Mouse (Mus musculus) myocyte (in vitro differentiated cells): ENCODE measurements around the gene Pgap1. TPM values are rescaled to one million over a fixed set of nuclear protein-coding genes. Genes with fewer than 3 reads are reported as not detected.

Experiments used
- H3K27me3 ChIP-seq: one replicate; pipeline ENCODE4 v1.6.1; 2011; ENCODE audit not compliant: control insufficient read depth, insufficient read depth, insufficient read length
- H3K36me3 ChIP-seq: one replicate; pipeline ENCODE4 v1.6.1; 2011; ENCODE audit not compliant: control insufficient read depth, insufficient read depth
- H3K4me2 ChIP-seq: one replicate; pipeline ENCODE4 v1.6.1; 2011; ENCODE audit warnings: low read depth, control low read depth
- H3K4me3 ChIP-seq: one replicate; pipeline ENCODE4 v1.5.1; 2011; ENCODE audit warnings: mild to moderate bottlenecking, control low read depth, moderate library complexity
- H3K79me2 ChIP-seq: one replicate; pipeline ENCODE4 v1.6.1; 2011; ENCODE audit not compliant: control insufficient read depth, insufficient read depth
- H3ac ChIP-seq: one replicate; pipeline ENCODE4 v1.6.1; 2011; ENCODE audit not compliant: control insufficient read depth, insufficient read length
- CEBPB ChIP-seq: IDR thresholded peaks from 2 replicates; pipeline ENCODE4 v1.6.1; 2011; ENCODE audit warnings: mild to moderate bottlenecking, moderate library complexity; ENCODE audit not compliant: poor library complexity, insufficient read depth, severe bottlenecking
- E2F4 ChIP-seq: IDR thresholded peaks from one replicate; pipeline ENCODE4 v1.6.1; 2011; ENCODE audit warnings: mild to moderate bottlenecking, control low read depth, moderate library complexity; ENCODE audit not compliant: insufficient read depth
- MAX ChIP-seq: IDR thresholded peaks from one replicate; pipeline ENCODE4 v1.6.1; 2011; ENCODE audit warnings: low read depth, mild to moderate bottlenecking, control low read depth
- MYOD1 ChIP-seq, 3 experiments: IDR thresholded peaks; one replicate each; pipeline ENCODE4 v1.6.1; 2011; ENCODE audit warnings: control low read depth in 2 of 3, low read depth in 2 of 3, mild to moderate bottlenecking in 2 of 3, moderate library complexity in 1 of 3; ENCODE audit not compliant: insufficient read length in 2 of 3, control insufficient read depth in 1 of 3
- MYOG ChIP-seq, 3 experiments: IDR thresholded peaks; one replicate each; pipeline ENCODE4 v1.6.1; 2011; ENCODE audit warnings: control low read depth in 2 of 3, low read depth in 2 of 3, mild to moderate bottlenecking in 2 of 3; ENCODE audit not compliant: insufficient read length in 2 of 3, control insufficient read depth in 1 of 3, insufficient read depth in 1 of 3
- POLR2A ChIP-seq: IDR thresholded peaks from one replicate; pipeline ENCODE4 v1.6.1; 2011; ENCODE audit warnings: low read depth, mild to moderate bottlenecking, control low read depth, moderate library complexity; ENCODE audit not compliant: insufficient read length
- POLR2AphosphoS2 ChIP-seq: IDR thresholded peaks from one replicate; pipeline ENCODE4 v1.6.1; 2011; ENCODE audit warnings: low read depth, control low read depth; ENCODE audit not compliant: insufficient read length
- REST ChIP-seq: IDR thresholded peaks from one replicate; pipeline ENCODE4 v1.6.1; 2011; ENCODE audit warnings: mild to moderate bottlenecking, control low read depth, moderate library complexity; ENCODE audit not compliant: insufficient read depth, insufficient read length
- SRF ChIP-seq: IDR thresholded peaks from one replicate; pipeline ENCODE4 v1.6.1; 2011; ENCODE audit warnings: low read depth; ENCODE audit not compliant: control insufficient read depth, insufficient read length
- TCF12 ChIP-seq: IDR thresholded peaks from one replicate; pipeline ENCODE4 v1.6.1; 2011; ENCODE audit warnings: mild to moderate bottlenecking, control low read depth; ENCODE audit not compliant: poor library complexity, insufficient read depth, severe bottlenecking
- TCF3 ChIP-seq: IDR thresholded peaks from one replicate; pipeline ENCODE4 v1.6.1; 2011; ENCODE audit warnings: low read depth, control low read depth; ENCODE audit not compliant: insufficient read length
- USF1 ChIP-seq: IDR thresholded peaks from one replicate; pipeline ENCODE4 v1.6.1; 2011; ENCODE audit warnings: low read depth, mild to moderate bottlenecking, control low read depth, moderate library complexity
- polyA plus RNA-seq: library from polyadenylated mRNA; unstranded; fragments of >200 nt; fragmentation: generic; extraction: Trizol; gene quantifications from one replicate; pipeline ENCODE4 v1.2.1, GENCODE M21; 2012; ENCODE audit warnings: missing spikeins

Gene Pgap1
- polyA plus RNA-seq, 1 experiment, result 0.59 TPM

DNA sequence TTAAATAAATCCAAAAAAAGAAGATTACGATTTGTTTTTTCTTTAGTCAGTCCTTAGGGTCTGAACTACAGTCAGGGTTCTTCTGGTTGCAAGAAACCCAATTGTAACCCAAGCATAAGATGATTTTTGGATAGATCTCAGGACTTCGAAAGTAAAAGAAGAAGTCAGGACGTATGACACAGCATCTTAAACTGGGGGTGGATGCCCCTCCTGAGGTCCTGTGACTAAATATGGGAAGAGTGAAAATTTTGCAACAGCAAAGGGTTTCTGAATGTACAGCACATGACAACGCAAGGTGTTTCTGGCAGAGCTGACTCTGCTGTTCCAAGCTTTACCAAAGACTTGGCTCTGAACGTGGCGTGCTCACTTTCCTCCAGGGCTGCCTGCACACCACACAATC, 6.4 kb upstream of the Pgap1 start:
- no peak overlapping the region for H3ac ChIP-seq
- H3K4me3 ChIP-seq, result no peak overlapping the region
- no peaks in the 10 kb centered on the region for H3K36me3 ChIP-seq
- no peaks in the 10 kb centered on the region for H3K79me2 ChIP-seq
- H3K27me3 ChIP-seq, result no peaks in the 10 kb centered on the region
- H3K4me2 ChIP-seq, result no peak overlapping the region
- no peak for TF ChIP-seq POLR2A
- no peak for TF ChIP-seq MYOG (IDR thresholded peaks at IDR 0.05; ENCODE audit: control insufficient read depth in 1 of 3, insufficient read depth in 1 of 3, insufficient read length in 2 of 3, low read depth in 2 of 3)
- no peak for TF ChIP-seq SRF
- TF ChIP-seq TCF3, result no peak

DNA sequence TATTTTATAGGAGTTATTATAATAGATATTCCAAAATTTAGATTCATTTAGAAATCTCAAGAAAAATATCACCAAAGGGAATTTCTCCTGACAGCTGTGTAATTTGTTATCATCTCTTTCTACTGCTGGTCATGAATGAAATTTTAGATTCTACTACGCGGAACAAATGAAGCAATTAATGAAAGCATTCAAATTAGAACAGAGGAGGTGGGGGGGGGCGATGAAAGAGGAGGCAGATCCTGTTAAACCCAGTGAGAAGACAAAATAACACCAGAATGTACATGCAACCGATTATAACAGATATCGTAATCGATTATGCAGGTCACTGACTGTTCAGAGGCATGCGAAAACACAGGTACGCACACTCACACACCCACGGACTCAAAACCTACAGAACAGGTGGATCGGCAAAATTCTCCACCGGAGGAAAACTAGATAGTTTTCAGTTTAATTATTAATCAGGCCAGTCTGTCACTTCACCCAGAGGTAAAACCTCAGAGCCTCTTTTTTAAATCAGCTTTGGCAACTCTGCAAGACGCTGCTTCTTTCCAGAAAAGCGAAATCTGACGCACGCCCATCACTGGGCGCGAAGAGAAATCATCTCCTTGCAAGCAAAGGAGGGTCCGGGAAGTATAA, 780 bp downstream of the Pgap1 start:
- Histone ChIP-seq H3K4me2 (peak overlapping the region; percentile 99), H3K27me3 (no peaks in the 10 kb centered on the region), H3K36me3 (no peaks in the 10 kb centered on the region), H3ac (peak overlapping the region; percentile 5), H3K4me3 (peak overlapping the region; percentile 76), H3K79me2 (no peaks in the 10 kb centered on the region)
- no peak for TF ChIP-seq TCF3
- TF ChIP-seq MYOG (IDR thresholded peaks at IDR 0.05; ENCODE audit: control insufficient read depth in 1 of 3, insufficient read depth in 1 of 3, insufficient read length in 2 of 3, low read depth in 2 of 3), result no peak
- TF ChIP-seq POLR2A, result no peak

DNA sequence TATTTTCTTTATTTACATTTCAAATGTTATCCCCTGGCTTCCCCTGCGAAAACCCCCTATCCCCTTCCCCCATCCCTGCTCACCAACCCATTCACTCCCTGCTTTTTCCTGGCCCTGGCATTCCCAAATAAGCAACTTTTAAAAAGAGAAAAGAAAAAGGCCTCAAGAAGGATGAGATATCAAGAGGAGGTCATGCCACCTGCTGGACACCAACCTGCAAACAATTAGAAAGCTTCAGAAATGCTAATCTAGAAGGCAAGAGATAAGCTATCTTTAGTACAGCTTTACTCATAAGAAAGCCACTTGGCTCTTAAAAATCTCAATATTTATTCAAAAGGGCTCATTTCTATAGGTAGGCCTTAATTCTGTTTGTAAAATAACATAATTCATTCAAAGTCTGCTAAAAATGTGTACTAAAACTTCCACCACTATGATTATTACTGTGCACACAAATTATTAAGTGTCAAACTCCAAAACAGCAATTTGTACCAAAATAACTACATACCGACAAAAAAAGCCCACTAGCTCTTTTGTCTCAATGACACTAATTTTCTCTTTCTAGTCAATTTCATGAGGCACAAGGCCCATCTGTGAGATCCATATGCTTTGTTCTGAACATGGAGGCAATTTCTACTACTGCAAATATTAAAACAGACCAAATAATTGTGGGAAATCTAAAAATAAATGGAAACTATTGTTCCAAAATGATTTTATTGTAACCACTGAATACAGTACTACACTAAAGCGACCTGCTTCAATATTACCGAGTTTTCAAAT, 1.9 kb downstream of the Pgap1 start:
- Histone ChIP-seq H3K4me3 (no peak overlapping the region), H3K79me2 (no peaks in the 10 kb centered on the region), H3K36me3 (no peaks in the 10 kb centered on the region), H3K27me3 (no peaks in the 10 kb centered on the region), H3K4me2 (no peak overlapping the region), H3ac (no peak overlapping the region)
- no peak for TF ChIP-seq POLR2A
- TF ChIP-seq MYOD1 (IDR thresholded peaks at IDR 0.05; ENCODE audit: control insufficient read depth in 1 of 3, insufficient read length in 2 of 3, low read depth in 2 of 3), result no peak
- TF ChIP-seq E2F4, result no peak
- TF ChIP-seq USF1, result no peak
- TF ChIP-seq TCF3, result no peak
- no peak for TF ChIP-seq REST
- TF ChIP-seq TCF12, result no peak
- TF ChIP-seq MYOG (IDR thresholded peaks at IDR 0.05; ENCODE audit: control insufficient read depth in 1 of 3, insufficient read depth in 1 of 3, insufficient read length in 2 of 3, low read depth in 2 of 3), result no peak
- TF ChIP-seq MAX, result no peak
- no peak for TF ChIP-seq CEBPB
- no peak for TF ChIP-seq SRF
- TF ChIP-seq POLR2AphosphoS2, result no peak

DNA sequence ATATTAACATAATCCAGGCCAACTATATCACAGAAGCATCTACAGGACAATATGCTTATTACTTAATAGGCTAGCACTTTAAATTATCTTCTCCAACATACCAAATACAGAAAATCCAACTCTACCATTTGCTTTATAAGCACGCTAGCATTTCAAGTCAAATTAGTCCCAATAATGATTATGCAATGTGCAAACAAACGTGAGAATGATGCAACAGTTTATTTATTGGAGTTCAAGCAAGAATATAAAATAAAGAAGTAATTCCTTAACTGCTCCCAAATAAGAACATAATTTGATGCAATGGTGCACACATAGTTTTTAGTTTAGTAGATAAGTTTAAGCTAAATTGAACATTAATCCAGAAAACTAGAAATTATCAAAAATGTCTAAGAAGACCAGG, 4.9 kb downstream of the Pgap1 start:
- Histone ChIP-seq H3ac (no peak overlapping the region), H3K4me3 (no peak overlapping the region), H3K27me3 (no peaks in the 10 kb centered on the region), H3K36me3 (no peaks in the 10 kb centered on the region), H3K79me2 (no peaks in the 10 kb centered on the region), H3K4me2 (no peak overlapping the region)
- TF ChIP-seq E2F4, result no peak
- no peak for TF ChIP-seq REST
- TF ChIP-seq POLR2A, result no peak
- no peak for TF ChIP-seq TCF12
- no peak for TF ChIP-seq TCF3
- TF ChIP-seq MYOD1 (IDR thresholded peaks at IDR 0.05; ENCODE audit: control insufficient read depth in 1 of 3, insufficient read length in 2 of 3, low read depth in 2 of 3), result no peak
- TF ChIP-seq MYOG (IDR thresholded peaks at IDR 0.05; ENCODE audit: control insufficient read depth in 1 of 3, insufficient read depth in 1 of 3, insufficient read length in 2 of 3, low read depth in 2 of 3), result no peak
- TF ChIP-seq POLR2AphosphoS2, result no peak
- no peak for TF ChIP-seq USF1
- no peak for TF ChIP-seq SRF
- no peak for TF ChIP-seq CEBPB
- no peak for TF ChIP-seq MAX

DNA sequence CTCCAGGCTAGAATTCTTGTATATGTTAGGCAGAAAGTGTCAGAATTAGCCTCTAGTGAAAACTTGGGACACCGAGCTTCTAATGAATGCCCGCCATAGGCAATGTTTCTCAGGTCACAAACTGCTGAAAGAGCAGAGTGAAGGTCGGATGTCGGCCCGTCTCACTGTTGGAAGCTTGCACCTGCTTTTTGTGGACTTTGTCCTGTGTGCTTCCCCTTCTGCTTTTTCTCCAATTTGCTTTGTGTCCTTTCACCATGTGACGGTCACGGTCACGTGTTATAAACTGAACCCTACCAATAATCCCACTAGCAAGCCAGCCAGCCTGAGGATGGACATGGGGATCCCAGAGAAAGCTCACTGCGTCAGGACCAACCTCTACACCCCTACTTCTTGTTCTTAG, 12.3 kb downstream of the Pgap1 start:
- no peak overlapping the region for H3K4me2 ChIP-seq
- H3K36me3 ChIP-seq, result no peaks in the 10 kb centered on the region
- H3K4me3 ChIP-seq, result no peak overlapping the region
- no peak overlapping the region for H3ac ChIP-seq
- no peak for TF ChIP-seq E2F4
- no peaks in the 10 kb centered on the region for H3K27me3 ChIP-seq
- H3K79me2 ChIP-seq, result no peaks in the 10 kb centered on the region
